Mouse (Mus musculus) intestine, embryonic 15.5 days (tissue): Measurements from ENCODE around the gene Tgif2lx1. TPM values are rescaled to one million over a fixed set of nuclear protein-coding genes. Genes with fewer than 3 reads are reported as not detected.
"Not testable (repeated sequence)": the region's sequence is repeated elsewhere in the genome, so short reads cannot be mapped to it uniquely, and the experiment has no call there.

Experiments
- ATAC-seq: fragments of 200-750 bp; cut with Nextera tagmentation; 2 replicates; pipeline ENCODE4 v1.8.0; 2017; ENCODE audit warnings: moderate TSS enrichment, moderate library complexity
- H3K27ac ChIP-seq: fragments of 300-500 bp; sonication (generic); 2 replicates; pipeline ENCODE4 v1.5.1; 2015; ENCODE audit warnings: mild to moderate bottlenecking, inconsistent platforms
- H3K27me3 ChIP-seq: fragments of 300-500 bp; sonication (generic); replicated peaks from 2 replicates; pipeline ENCODE4 v1.6.1; 2015; ENCODE audit warnings: inconsistent platforms
- H3K36me3 ChIP-seq: fragments of 300-500 bp; sonication (generic); 2 replicates; pipeline ENCODE4 v1.6.1; 2015; ENCODE audit warnings: inconsistent platforms
- H3K4me1 ChIP-seq: fragments of 300-500 bp; sonication (generic); replicated peaks from 2 replicates; pipeline ENCODE4 v1.6.1; 2015; ENCODE audit warnings: inconsistent platforms
- H3K4me2 ChIP-seq: fragments of 300-500 bp; sonication (generic); replicated peaks from 2 replicates; pipeline ENCODE4 v1.6.1; 2015; ENCODE audit warnings: mild to moderate bottlenecking, inconsistent platforms
- H3K4me3 ChIP-seq: fragments of 300-500 bp; sonication (generic); replicated peaks from 2 replicates; pipeline ENCODE4 v1.5.1; 2015; ENCODE audit warnings: inconsistent platforms
- H3K9ac ChIP-seq: fragments of 300-500 bp; sonication (generic); 2 replicates; pipeline ENCODE4 v1.6.1; 2015; ENCODE audit warnings: inconsistent platforms
- H3K9me3 ChIP-seq: fragments of 300-500 bp; sonication (generic); 2 replicates; pipeline ENCODE4 v1.6.1; 2016; ENCODE audit warnings: inconsistent platforms
- WGBS: fragments of 180-500 bp; shearing (Covaris S2); methylation state at CpG from one replicate; pipeline ENCODE4 v1.1.7; 2015; 5-methylcytosine and 5-hydroxymethylcytosine counted together
- polyA plus RNA-seq: library from polyadenylated mRNA; unstranded; fragments of >200 nt; fragmentation: Nextera tagmentation; extraction: Ambion mirVana; gene quantifications from 2 replicates; pipeline ENCODE4 v1.2.1, GENCODE M21; 2015

Gene Tgif2lx1
- polyA plus RNA-seq, result not detected in 2 replicates

DNA sequence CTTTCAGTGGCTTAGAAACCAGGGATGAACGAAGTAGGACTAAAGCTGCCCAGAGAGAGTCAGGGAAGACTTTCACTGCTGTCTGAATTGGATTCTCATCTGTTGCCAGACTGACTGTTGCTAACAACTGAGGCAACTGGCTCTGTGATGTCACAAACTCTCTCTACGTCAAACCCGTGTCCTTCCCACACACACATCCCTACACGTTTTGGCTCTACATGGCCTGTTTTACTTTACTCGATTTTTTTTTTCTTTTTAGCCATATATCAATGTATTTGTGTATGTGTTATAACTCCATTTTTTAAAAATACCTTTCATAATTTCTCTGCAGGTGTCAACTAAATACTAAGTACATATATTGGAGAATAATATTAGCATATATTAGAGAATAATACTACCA lies at the start of gene Tgif2lx1:
Gene Tgif2lx1, minus strand, starts transcription at position 101 of the 400 bp plus-strand sequence.
- not testable (repeated sequence) for H3K9ac ChIP-seq, H3K9me3 ChIP-seq, H3K27ac ChIP-seq, H3K27me3 ChIP-seq, H3K4me2 ChIP-seq, H3K36me3 ChIP-seq, H3K4me1 ChIP-seq, ATAC-seq, H3K4me3 ChIP-seq
- no CpG with 5 or more reads among the region's 5 CpGs for WGBS

Other genes starting within 250 kb of the Tgif2lx1 start
- gene Tgif2lx2, start 53.5 kb downstream of the Tgif2lx1 start, polyA plus RNA-seq, result not detected in 2 replicates